Mouse (Mus musculus) MEL (cell line): ENCODE results near the gene Lrif1. TPM values are rescaled to one million over a fixed set of nuclear protein-coding genes. Genes with fewer than 3 reads are reported as not detected.

Source experiments
- DNase-seq: peaks from one replicate; pipeline ENCODE4 v3.0.0; 2011; ENCODE audit warnings: low read depth, low spot score
- H3K27ac ChIP-seq: 2 replicates; pipeline ENCODE4 v1.5.1; 2012; ENCODE audit warnings: low read depth, mild to moderate bottlenecking, control low read depth, low read length, moderate library complexity; ENCODE audit not compliant: control insufficient read depth
- H3K27me3 ChIP-seq, 2 experiments: fragments of 150-350 bp in 1 of 2; sonication (generic) in 1 of 2; 2 replicates each; pipeline ENCODE4 v1.6.1; 2012; ENCODE audit warnings: low read length in 2 of 2, mild to moderate bottlenecking in 2 of 2, improper control_type of control experiment in 1 of 2, moderate library complexity in 1 of 2; ENCODE audit not compliant: insufficient read depth in 2 of 2, control insufficient read depth in 1 of 2
- H3K36me3 ChIP-seq, 2 experiments: 2 replicates each; pipeline ENCODE4 v1.6.1; 2012 to 2014; ENCODE audit warnings: low read length in 2 of 2, improper control_type of control experiment in 1 of 2, inconsistent platforms in 1 of 2, mild to moderate bottlenecking in 1 of 2; ENCODE audit not compliant: insufficient read depth in 2 of 2, control insufficient read depth in 1 of 2
- H3K4me1 ChIP-seq, 2 experiments: fragments of 150-350 bp in 1 of 2; sonication (generic) in 1 of 2; 2 replicates each; pipeline ENCODE4 v1.6.1; 2012; ENCODE audit warnings: low read length in 2 of 2, improper control_type of control experiment in 1 of 2, mild to moderate bottlenecking in 1 of 2; ENCODE audit not compliant: insufficient read depth in 2 of 2, control insufficient read depth in 1 of 2
- H3K4me3 ChIP-seq, 2 experiments: fragments of 150-350 bp in 1 of 2; sonication (generic) in 1 of 2; 2 replicates each; pipeline ENCODE4 v1.5.1; 2012; ENCODE audit warnings: low read depth in 2 of 2, low read length in 2 of 2, mild to moderate bottlenecking in 2 of 2, moderate library complexity in 2 of 2, control low read depth in 1 of 2, improper control_type of control experiment in 1 of 2; ENCODE audit not compliant: control insufficient read depth in 1 of 2, insufficient read depth in 1 of 2
- H3K79me2 ChIP-seq: 2 replicates; pipeline ENCODE4 v1.6.1; 2012; ENCODE audit warnings: mild to moderate bottlenecking, low read length, moderate library complexity; ENCODE audit not compliant: control insufficient read depth, poor library complexity, insufficient read depth
- H3K9ac ChIP-seq: 2 replicates; pipeline ENCODE4 v1.6.1; 2012; ENCODE audit warnings: low read depth, mild to moderate bottlenecking, control low read depth, low read length, moderate library complexity; ENCODE audit not compliant: control insufficient read depth, poor library complexity, severe bottlenecking
- H3K9me3 ChIP-seq: fragments of 150-350 bp; sonication (generic); replicated peaks from 2 replicates; pipeline ENCODE4 v1.6.1; 2012; ENCODE audit warnings: mild to moderate bottlenecking, low read length, improper control_type of control experiment, moderate library complexity; ENCODE audit not compliant: insufficient read depth
- BHLHE40 ChIP-seq: IDR thresholded peaks from 2 replicates; pipeline ENCODE4 v1.6.1; 2012; ENCODE audit warnings: low read depth, mild to moderate bottlenecking, inconsistent platforms, low read length, improper control_type of control experiment, borderline replicate concordance
- CHD1 ChIP-seq: IDR thresholded peaks from 2 replicates; pipeline ENCODE4 v1.6.1; 2012; ENCODE audit warnings: low read depth, mild to moderate bottlenecking, inconsistent platforms, low read length, improper control_type of control experiment
- CHD2 ChIP-seq: IDR thresholded peaks from 2 replicates; pipeline ENCODE4 v1.6.1; 2011; ENCODE audit warnings: low read length, improper control_type of control experiment
- CTCF ChIP-seq, 3 experiments: IDR thresholded peaks in 2 of 3; conservative IDR thresholded peaks in 1 of 3; 2 replicates each; pipeline ENCODE4 v1.5.1; 2011 to 2012; ENCODE audit warnings: low read length in 3 of 3, low read depth in 2 of 3, mild to moderate bottlenecking in 2 of 3, improper control_type of control experiment in 1 of 3, inconsistent platforms in 1 of 3, mixed read lengths in 1 of 3, moderate library complexity in 1 of 3; ENCODE audit not compliant: control insufficient read depth in 1 of 3, insufficient read depth in 1 of 3, poor library complexity in 1 of 3, severe bottlenecking in 1 of 3
- E2F4 ChIP-seq: IDR thresholded peaks from 2 replicates; pipeline ENCODE4 v1.6.1; 2011; ENCODE audit warnings: low read depth, low read length, improper control_type of control experiment, borderline replicate concordance
- ELF1 ChIP-seq: IDR thresholded peaks from 2 replicates; pipeline ENCODE4 v1.6.1; 2014; ENCODE audit warnings: low read depth, mild to moderate bottlenecking, inconsistent platforms, low read length, improper control_type of control experiment, moderate library complexity
- ETS1 ChIP-seq: IDR thresholded peaks from 2 replicates; pipeline ENCODE4 v1.6.1; 2012; ENCODE audit warnings: low read depth, mild to moderate bottlenecking, inconsistent platforms, low read length, improper control_type of control experiment, moderate library complexity
- GABPA ChIP-seq: IDR thresholded peaks from 2 replicates; pipeline ENCODE4 v1.6.1; 2012; ENCODE audit warnings: low read depth, mild to moderate bottlenecking, inconsistent platforms, low read length, improper control_type of control experiment, moderate library complexity
- GATA1 ChIP-seq: IDR thresholded peaks from 2 replicates; pipeline ENCODE4 v1.6.1; 2011; ENCODE audit warnings: low read depth, low read length, improper control_type of control experiment
- HCFC1 ChIP-seq: IDR thresholded peaks from 2 replicates; pipeline ENCODE4 v1.6.1; 2012; ENCODE audit warnings: low read depth, mild to moderate bottlenecking, inconsistent platforms, low read length, improper control_type of control experiment, moderate library complexity
- JUND ChIP-seq: IDR thresholded peaks from 2 replicates; pipeline ENCODE4 v1.6.1; 2011; ENCODE audit warnings: low read depth, mild to moderate bottlenecking, improper control_type of control experiment, low read length
- KAT2A ChIP-seq: conservative IDR thresholded peaks from 2 replicates; pipeline ENCODE4 v1.6.1; 2012; ENCODE audit warnings: low read depth, low read length, improper control_type of control experiment, inconsistent platforms
- MAFK ChIP-seq: IDR thresholded peaks from 2 replicates; pipeline ENCODE4 v1.6.1; 2011; ENCODE audit warnings: low read depth, mild to moderate bottlenecking, low read length, improper control_type of control experiment, borderline replicate concordance
- MAX ChIP-seq: IDR thresholded peaks from 2 replicates; pipeline ENCODE4 v1.6.1; 2011; ENCODE audit warnings: low read length, improper control_type of control experiment
- MAZ ChIP-seq: IDR thresholded peaks from 2 replicates; pipeline ENCODE4 v1.6.1; 2012; ENCODE audit warnings: low read depth, mild to moderate bottlenecking, inconsistent platforms, low read length, improper control_type of control experiment
- MEF2A ChIP-seq: IDR thresholded peaks from 2 replicates; pipeline ENCODE4 v1.6.1; 2014; ENCODE audit warnings: low read depth, mild to moderate bottlenecking, inconsistent platforms, low read length, improper control_type of control experiment; ENCODE audit not compliant: poor library complexity, insufficient replicate concordance, severe bottlenecking; ENCODE audit errors: extremely low read depth
- MXI1 ChIP-seq: IDR thresholded peaks from 2 replicates; pipeline ENCODE4 v1.6.1; 2011; ENCODE audit warnings: mild to moderate bottlenecking, low read depth, low read length, improper control_type of control experiment
- MYB ChIP-seq: IDR thresholded peaks from 2 replicates; pipeline ENCODE4 v1.6.1; 2011; ENCODE audit warnings: mild to moderate bottlenecking, low read depth, low read length, improper control_type of control experiment
- MYC ChIP-seq: IDR thresholded peaks from 2 replicates; pipeline ENCODE4 v1.6.1; 2011; ENCODE audit warnings: low read depth, mild to moderate bottlenecking, low read length, improper control_type of control experiment, moderate library complexity
- NELFE ChIP-seq: IDR thresholded peaks from 2 replicates; pipeline ENCODE4 v1.6.1; 2011; ENCODE audit warnings: low read depth, low read length, improper control_type of control experiment
- NRF1 ChIP-seq: IDR thresholded peaks from 2 replicates; pipeline ENCODE4 v1.6.1; 2014; ENCODE audit warnings: low read depth, mild to moderate bottlenecking, inconsistent platforms, low read length, improper control_type of control experiment, moderate library complexity; ENCODE audit not compliant: poor library complexity, insufficient read depth, severe bottlenecking
- POLR2A ChIP-seq, 2 experiments: IDR thresholded peaks; 2 replicates each; pipeline ENCODE4 v1.6.1; 2011 to 2012; ENCODE audit warnings: low read length in 2 of 2, mild to moderate bottlenecking in 2 of 2, control low read depth in 1 of 2, improper control_type of control experiment in 1 of 2, low read depth in 1 of 2, moderate library complexity in 1 of 2; ENCODE audit not compliant: control insufficient read depth in 1 of 2, insufficient read depth in 1 of 2, poor library complexity in 1 of 2
- POLR2AphosphoS2 ChIP-seq: IDR thresholded peaks from 2 replicates; pipeline ENCODE4 v1.6.1; 2011; ENCODE audit warnings: low read length, improper control_type of control experiment
- POLR2AphosphoS5 ChIP-seq: IDR thresholded peaks from 2 replicates; pipeline ENCODE4 v1.6.1; 2012; ENCODE audit warnings: low read depth, borderline replicate concordance, mild to moderate bottlenecking, inconsistent platforms, low read length, moderate library complexity, mixed read lengths
- RAD21 ChIP-seq: IDR thresholded peaks from 2 replicates; pipeline ENCODE4 v1.6.1; 2011; ENCODE audit warnings: mild to moderate bottlenecking, low read depth, low read length, improper control_type of control experiment
- RCOR1 ChIP-seq: IDR thresholded peaks from 2 replicates; pipeline ENCODE4 v1.6.1; 2012; ENCODE audit warnings: low read depth, mild to moderate bottlenecking, inconsistent platforms, low read length, improper control_type of control experiment
- SIN3A ChIP-seq: IDR thresholded peaks from 2 replicates; pipeline ENCODE4 v1.6.1; 2012; ENCODE audit warnings: low read length, improper control_type of control experiment, inconsistent platforms
- TAL1 ChIP-seq: IDR thresholded peaks from 2 replicates; pipeline ENCODE4 v1.6.1; 2012; ENCODE audit warnings: mild to moderate bottlenecking, inconsistent platforms, low read length, moderate library complexity, mixed read lengths
- UBTF ChIP-seq: IDR thresholded peaks from 2 replicates; pipeline ENCODE4 v1.6.1; 2012; ENCODE audit warnings: low read depth, mild to moderate bottlenecking, inconsistent platforms, low read length, improper control_type of control experiment, moderate library complexity, borderline replicate concordance; ENCODE audit not compliant: insufficient read depth
- USF1 ChIP-seq: IDR thresholded peaks from 2 replicates; pipeline ENCODE4 v1.6.1; 2014; ENCODE audit warnings: low read depth, mild to moderate bottlenecking, inconsistent platforms, low read length, improper control_type of control experiment, moderate library complexity
- USF2 ChIP-seq, 2 experiments: IDR thresholded peaks; 2 replicates each; pipeline ENCODE4 v1.6.1; 2011 to 2012; ENCODE audit warnings: improper control_type of control experiment in 2 of 2, low read length in 2 of 2, borderline replicate concordance in 1 of 2, inconsistent platforms in 1 of 2, low read depth in 1 of 2, mild to moderate bottlenecking in 1 of 2; ENCODE audit not compliant: insufficient read depth in 1 of 2
- ZC3H11A ChIP-seq: IDR thresholded peaks from 2 replicates; pipeline ENCODE4 v1.6.1; 2012; ENCODE audit warnings: low read depth, mild to moderate bottlenecking, inconsistent platforms, low read length, improper control_type of control experiment
- ZKSCAN1 ChIP-seq: IDR thresholded peaks from 2 replicates; pipeline ENCODE4 v1.6.1; 2012; ENCODE audit warnings: low read depth, mild to moderate bottlenecking, inconsistent platforms, low read length, improper control_type of control experiment, moderate library complexity
- ZMIZ1 ChIP-seq: IDR thresholded peaks from 2 replicates; pipeline ENCODE4 v1.6.1; 2012; ENCODE audit warnings: low read depth, mild to moderate bottlenecking, inconsistent platforms, low read length, improper control_type of control experiment, moderate library complexity
- ZNF384 ChIP-seq: IDR thresholded peaks from 2 replicates; pipeline ENCODE4 v1.6.1; 2012; ENCODE audit warnings: low read depth, mild to moderate bottlenecking, inconsistent platforms, low read length, improper control_type of control experiment
- polyA plus RNA-seq, 2 experiments: library from polyadenylated mRNA; stranded (reverse) in 1 of 2; unstranded in 1 of 2; fragments of >175 nt in 1 of 2; fragments of >200 nt in 1 of 2; gene quantifications; 2 replicates each; pipeline versions ENCODE4 v1.2.1 to v1.2.4; 2012; ENCODE audit warnings: low replicate concordance in 2 of 2, low read depth in 1 of 2; ENCODE audit not compliant: insufficient read length in 2 of 2, insufficient read depth in 1 of 2, missing spikeins in 1 of 2
- total RNA-seq: library from RNA; depleted of rRNA; stranded (reverse); fragments of 300-350 nt; gene quantifications from 2 replicates; pipeline ENCODE4 v1.2.3, GENCODE M21; 2012

Lrif1 gene
- total and polyA plus RNA-seq, 3 experiments, result 4.4 to 10.7 TPM; not detected in 1

DNA sequence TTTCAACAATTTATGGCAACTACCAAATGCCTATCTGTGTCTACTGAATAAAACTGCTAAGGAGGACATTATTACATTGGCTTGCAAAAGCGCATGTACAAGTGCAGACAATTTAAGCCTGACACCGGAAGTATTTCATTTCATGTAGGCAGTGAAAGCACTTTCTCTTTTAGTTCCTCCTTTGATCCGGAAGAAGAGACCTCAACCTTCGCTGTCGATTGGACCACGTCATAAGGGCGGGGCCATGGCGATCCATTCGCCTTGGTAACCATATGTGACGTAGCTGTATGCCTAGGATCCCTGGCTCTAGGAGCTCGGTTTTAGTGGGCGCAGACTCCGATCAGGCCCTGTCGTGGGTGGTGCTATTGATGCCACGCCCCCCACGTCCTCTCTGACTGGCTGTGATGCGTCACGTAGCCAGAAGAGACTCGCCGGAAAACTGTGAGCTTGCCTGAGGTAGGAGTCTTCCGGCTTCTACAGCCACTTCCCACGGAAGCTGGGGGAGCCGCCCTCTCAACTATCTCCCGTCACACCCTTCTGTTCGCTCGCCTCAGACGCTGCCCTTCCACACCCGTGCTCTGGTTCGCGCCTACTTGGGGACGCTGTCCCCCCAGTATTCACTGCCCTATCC lies 36.7 kb downstream of the Lrif1 start:
- Histone ChIP-seq H3K4me1 (peaks cover 0 to 9% of the 10 kb centered on the region in 2 experiments; a peak in 2 of 4 replicates), H3K27ac (peak overlapping the region; percentile 95), H3K9me3 (no peaks in the 10 kb centered on the region), H3K36me3 (peaks cover 0 to 4% of the 10 kb centered on the region in 2 experiments; a peak in 1 of 4 replicates), H3K27me3 (no peaks in the 10 kb centered on the region), H3K79me2 (no peaks in the 10 kb centered on the region; the same call in 1 of the 2 replicates), H3K4me3 (peak overlapping the region; percentile 86 to 87), H3K9ac (peak overlapping the region; percentile 83)
- DNase-seq, result peak; percentile 99
- TF ChIP-seq MXI1 (peak; percentile 82), RCOR1 (0 out of 2 replicates have a peak, but pooled peaks have one; percentile 22), GABPA (no peak), ETS1 (peak; percentile 71), RAD21 (no peak), MEF2A (0 out of 2 replicates have a peak, but pooled peaks have one; percentile 29), ELF1 (peak; percentile 87), BHLHE40 (no peak), HCFC1 (peak; percentile 91), USF2 (IDR thresholded peaks at IDR 0.05; ENCODE audit: borderline replicate concordance in 1 of 2, insufficient read depth in 1 of 2, low read depth in 1 of 2, low read length in 2 of 2) (no peak), GATA1 (no peak), MYB (no peak), MAX (peak; percentile 60), CHD2 (peak; percentile 87), ZNF384 (peak; percentile 18; the same call in 1 of the 2 replicates), SIN3A (peak; percentile 59), MYC (peak; percentile 77), POLR2AphosphoS5 (no peak), JUND (no peak), UBTF (0 out of 2 replicates have a peak, but pooled peaks have one; percentile 24), MAZ (peak; percentile 42; the same call in 1 of the 2 replicates), CTCF (IDR thresholded peaks at IDR 0.05 in 2 of 3, conservative IDR thresholded peaks at IDR 0.05 in 1 of 3; ENCODE audit: control insufficient read depth in 1 of 3, insufficient read depth in 1 of 3, low read depth in 2 of 3, low read length in 3 of 3, poor library complexity in 1 of 3, severe bottlenecking in 1 of 3) (no peak), KAT2A (peak; percentile 80), USF1 (peak; percentile 69), NRF1 (peak; percentile 46; the same call in 1 of the 2 replicates), POLR2A (IDR thresholded peaks at IDR 0.05; ENCODE audit: control insufficient read depth in 1 of 2, insufficient read depth in 1 of 2, low read depth in 1 of 2, low read length in 2 of 2, poor library complexity in 1 of 2) (peak in 1 of 2 experiments; percentile 86; a peak in 2 of 4 replicates), MAFK (no peak), E2F4 (peak; percentile 67; the same call in 1 of the 2 replicates), NELFE (peak; percentile 69), ZKSCAN1 (no peak), ZC3H11A (no peak), CHD1 (no peak), TAL1 (no peak), POLR2AphosphoS2 (peak; percentile 57; the same call in 1 of the 2 replicates), ZMIZ1 (no peak)
